Mouse (Mus musculus) hindbrain, embryonic 10.5 days (tissue): ENCODE results near the gene Nek5. TPM values are rescaled to one million over a fixed set of nuclear protein-coding genes. Genes with fewer than 3 reads are reported as not detected.
A peak's percentile ranks its signal among the peaks of the same experiment; 100 is the strongest.
"Not testable (repeated sequence)": the region's sequence is repeated elsewhere in the genome, so short reads cannot be mapped to it uniquely, and the experiment has no call there.

Experiments used
- DNase-seq: peaks from one replicate; pipeline ENCODE4 v3.0.0-alpha.2; 2017; ENCODE audit warnings: low spot score
- H3K27ac ChIP-seq: fragments of 300-500 bp; sonication (generic); 2 replicates; pipeline ENCODE4 v1.5.1; 2016; ENCODE audit warnings: mild to moderate bottlenecking, moderate library complexity
- H3K27me3 ChIP-seq: fragments of 300-500 bp; sonication (generic); 2 replicates; pipeline ENCODE4 v1.6.1; 2016; ENCODE audit warnings: mild to moderate bottlenecking; ENCODE audit not compliant: poor library complexity, insufficient read depth, severe bottlenecking
- H3K36me3 ChIP-seq: fragments of 300-500 bp; sonication (generic); 2 replicates; pipeline ENCODE4 v1.6.1; 2016; ENCODE audit warnings: mild to moderate bottlenecking, moderate library complexity
- H3K4me1 ChIP-seq: fragments of 300-500 bp; sonication (generic); replicated peaks from 2 replicates; pipeline ENCODE4 v1.6.1; 2016; ENCODE audit warnings: mild to moderate bottlenecking
- H3K4me3 ChIP-seq: fragments of 300-500 bp; sonication (generic); 2 replicates; pipeline ENCODE4 v1.5.1; 2016; ENCODE audit warnings: mild to moderate bottlenecking, moderate library complexity
- H3K9me3 ChIP-seq: fragments of 300-500 bp; sonication (generic); 2 replicates; pipeline ENCODE4 v1.6.1; 2016; ENCODE audit warnings: mild to moderate bottlenecking, moderate library complexity
- WGBS: fragments of 180-500 bp; shearing (Covaris S2); methylation state at CpG from one replicate; pipeline ENCODE4 v1.1.7; 2016; 5-methylcytosine and 5-hydroxymethylcytosine counted together
- polyA plus RNA-seq: library from polyadenylated mRNA; unstranded; fragments of >200 nt; fragmentation: Nextera tagmentation; extraction: Ambion mirVana; gene quantifications from 2 replicates; pipeline ENCODE4 v1.2.1, GENCODE M21; 2016

Gene Nek5
- polyA plus RNA-seq, 1 experiment from 2014 or later, result 0.69 TPM

GRCm38 (mm10) chr8:22143764-22144491 is 19.1 kb upstream of the Nek5 start:
- no peaks in the 10 kb centered on the region for H3K27me3 ChIP-seq
- H3K27ac ChIP-seq, result no peak overlapping the region
- peaks cover 37% of the 10 kb centered on the region for H3K36me3 ChIP-seq
- DNase-seq, result no peak
- no peaks in the 10 kb centered on the region for H3K4me1 ChIP-seq
- no peak overlapping the region for H3K4me3 ChIP-seq
- 72% methylated on average over 1 of the region's 1 CpGs for WGBS
- no peaks in the 10 kb centered on the region for H3K9me3 ChIP-seq

GRCm38 (mm10) chr8:22142592-22142991 is 17.7 kb upstream of the Nek5 start:
- DNase-seq, result no peak
- H3K9me3 ChIP-seq, result no peaks in the 10 kb centered on the region
- H3K27me3 ChIP-seq, result no peaks in the 10 kb centered on the region
- peaks cover 25% of the 10 kb centered on the region for H3K36me3 ChIP-seq
- no peak overlapping the region for H3K27ac ChIP-seq
- H3K4me3 ChIP-seq, result no peak overlapping the region
- no peaks in the 10 kb centered on the region for H3K4me1 ChIP-seq
- 74% methylated on average over 4 of the region's 4 CpGs for WGBS

GRCm38 (mm10) chr8:22141836-22142385 is 17.1 kb upstream of the Nek5 start:
- Histone ChIP-seq H3K4me3 (no peak overlapping the region), H3K4me1 (no peaks in the 10 kb centered on the region), H3K36me3 (peaks cover 23% of the 10 kb centered on the region), H3K27me3 (no peaks in the 10 kb centered on the region), H3K27ac (no peak overlapping the region), H3K9me3 (no peaks in the 10 kb centered on the region)
- WGBS, result 89% methylated on average over 4 of the region's 4 CpGs
- DNase-seq, result no peak

- H3K4me1 ChIP-seq, H3K4me3 ChIP-seq, H3K9me3 ChIP-seq, H3K27me3 ChIP-seq, H3K27ac ChIP-seq, DNase-seq: not testable (repeated sequence)
- H3K36me3 ChIP-seq, result peaks cover 29% of the 10 kb centered on the region
- 93% methylated on average over 9 of the region's 9 CpGs for WGBS
Observed at GRCm38 (mm10) chr8:22136462-22136861, 11.6 kb upstream of the Nek5 start.

- H3K27me3 ChIP-seq, result no peaks in the 10 kb centered on the region
- H3K36me3 ChIP-seq, result peaks cover 21% of the 10 kb centered on the region
- no peak for DNase-seq
- no peak overlapping the region for H3K27ac ChIP-seq
- no peak overlapping the region for H3K4me3 ChIP-seq
- H3K9me3 ChIP-seq, result no peaks in the 10 kb centered on the region
- 82% methylated on average over 5 of the region's 5 CpGs for WGBS
- no peaks in the 10 kb centered on the region for H3K4me1 ChIP-seq
Observed at GRCm38 (mm10) chr8:22134750-22135135, 9.9 kb upstream of the Nek5 start.

GRCm38 (mm10) chr8:22134078-22134749 is 9.4 kb upstream of the Nek5 start:
- Histone ChIP-seq H3K9me3 (no peaks in the 10 kb centered on the region), H3K27ac (no peak overlapping the region), H3K4me1 (no peaks in the 10 kb centered on the region), H3K4me3 (no peak overlapping the region), H3K36me3 (peaks cover 22% of the 10 kb centered on the region), H3K27me3 (no peaks in the 10 kb centered on the region)
- WGBS, result 92% methylated on average over 7 of the region's 7 CpGs
- no peak for DNase-seq

- DNase-seq, result no peak
- no peak overlapping the region for H3K4me3 ChIP-seq
- H3K36me3 ChIP-seq, result peaks cover 42% of the 10 kb centered on the region
- H3K4me1 ChIP-seq, result no peaks in the 10 kb centered on the region
- no peaks in the 10 kb centered on the region for H3K27me3 ChIP-seq
- WGBS, result 91% methylated on average over 12 of the region's 12 CpGs
- no peaks in the 10 kb centered on the region for H3K9me3 ChIP-seq
- H3K27ac ChIP-seq, result no peak overlapping the region
Observed at GRCm38 (mm10) chr8:22132062-22132461, 7.2 kb upstream of the Nek5 start.

GRCm38 (mm10) chr8:22107020-22107419 is 17.8 kb downstream of the Nek5 start:
- Histone ChIP-seq H3K36me3 (no peaks in the 10 kb centered on the region), H3K4me3 (no peak overlapping the region), H3K27ac (no peak overlapping the region), H3K4me1 (no peaks in the 10 kb centered on the region), H3K27me3 (no peaks in the 10 kb centered on the region), H3K9me3 (no peaks in the 10 kb centered on the region)
- DNase-seq, result no peak
- 79% methylated on average over 4 of the region's 4 CpGs for WGBS

- no peak overlapping the region for H3K4me3 ChIP-seq
- no peaks in the 10 kb centered on the region for H3K4me1 ChIP-seq
- DNase-seq, result peak; percentile 7
- H3K27ac ChIP-seq, result no peak overlapping the region
- H3K36me3 ChIP-seq, result no peaks in the 10 kb centered on the region
- no peaks in the 10 kb centered on the region for H3K9me3 ChIP-seq
- WGBS, result 54% methylated on average over 8 of the region's 8 CpGs
- no peaks in the 10 kb centered on the region for H3K27me3 ChIP-seq
Observed at GRCm38 (mm10) chr8:22091568-22091967, 33.3 kb downstream of the Nek5 start.

GRCm38 (mm10) chr8:22089226-22089625 is 35.6 kb downstream of the Nek5 start:
- Histone ChIP-seq H3K27ac (no peak overlapping the region), H3K36me3 (no peaks in the 10 kb centered on the region), H3K27me3 (no peaks in the 10 kb centered on the region), H3K4me3 (no peak overlapping the region), H3K9me3 (no peaks in the 10 kb centered on the region), H3K4me1 (0 out of 2 replicates have a peak, but pooled peaks cover 3% of the 10 kb centered on the region)
- DNase-seq, result no peak
- 98% methylated on average over 4 of the region's 4 CpGs for WGBS

GRCm38 (mm10) chr8:22079313-22080007 is 45.4 kb downstream of the Nek5 start:
- Histone ChIP-seq H3K27me3 (no peaks in the 10 kb centered on the region), H3K4me1 (no peaks in the 10 kb centered on the region), H3K4me3 (no peak overlapping the region), H3K9me3 (no peaks in the 10 kb centered on the region), H3K36me3 (no peaks in the 10 kb centered on the region), H3K27ac (no peak overlapping the region)
- 87% methylated on average over 9 of the region's 9 CpGs for WGBS
- DNase-seq, result no peak

- no peak for DNase-seq
- Histone ChIP-seq H3K9me3 (peaks cover 15% of the 10 kb centered on the region; the same call in 1 of the 2 replicates), H3K36me3 (peaks cover 39% of the 10 kb centered on the region), H3K4me3 (peak overlapping the region; percentile 72), H3K27ac (no peak overlapping the region), H3K4me1 (peaks cover 10% of the 10 kb centered on the region), H3K27me3 (peaks cover 18% of the 10 kb centered on the region)
- WGBS, result 8% methylated on average over 3 of the region's 3 CpGs
Observed at GRCm38 (mm10) chr8:22061126-22061525, 63.7 kb downstream of the Nek5 start.
